Mouse (Mus musculus) liver, embryonic 14.5 days (tissue): Measurements from ENCODE around the gene Hexa.

Experiments used
- CTCF ChIP-seq: IDR thresholded peaks from 2 replicates; pipeline ENCODE4 v1.5.1; 2016; ENCODE audit warnings: antibody characterized with exemption, low read depth, control low read depth
- EP300 ChIP-seq: IDR thresholded peaks from 2 replicates; pipeline ENCODE4 v1.6.1; 2016; ENCODE audit warnings: antibody characterized with exemption, low read depth

DNA sequence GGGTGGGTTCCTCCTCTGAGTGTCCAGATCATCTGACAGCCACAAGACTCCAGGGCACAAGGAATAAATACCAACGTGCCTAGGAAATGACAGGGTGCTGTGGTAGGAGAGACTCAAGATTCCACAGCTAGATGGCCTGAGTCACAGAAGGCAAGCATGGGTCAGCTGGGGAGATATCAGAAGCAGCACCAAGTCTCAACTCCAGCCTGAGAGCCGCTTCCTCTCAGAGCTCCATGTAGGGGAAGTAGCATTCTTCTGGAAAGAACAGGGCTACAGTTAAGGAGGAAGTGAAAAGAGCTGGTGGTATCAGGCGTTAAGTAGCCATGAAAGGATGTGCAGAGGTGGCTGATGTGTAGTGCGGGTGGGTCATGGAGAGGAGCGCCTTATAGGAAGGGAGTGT, 5.4 kb downstream of the Hexa start:
- TF ChIP-seq CTCF (no peak), EP300 (no peak)
